Comparison of ENCODE assay signal across 7 mouse cellular contexts in the genomic region with DNA sequence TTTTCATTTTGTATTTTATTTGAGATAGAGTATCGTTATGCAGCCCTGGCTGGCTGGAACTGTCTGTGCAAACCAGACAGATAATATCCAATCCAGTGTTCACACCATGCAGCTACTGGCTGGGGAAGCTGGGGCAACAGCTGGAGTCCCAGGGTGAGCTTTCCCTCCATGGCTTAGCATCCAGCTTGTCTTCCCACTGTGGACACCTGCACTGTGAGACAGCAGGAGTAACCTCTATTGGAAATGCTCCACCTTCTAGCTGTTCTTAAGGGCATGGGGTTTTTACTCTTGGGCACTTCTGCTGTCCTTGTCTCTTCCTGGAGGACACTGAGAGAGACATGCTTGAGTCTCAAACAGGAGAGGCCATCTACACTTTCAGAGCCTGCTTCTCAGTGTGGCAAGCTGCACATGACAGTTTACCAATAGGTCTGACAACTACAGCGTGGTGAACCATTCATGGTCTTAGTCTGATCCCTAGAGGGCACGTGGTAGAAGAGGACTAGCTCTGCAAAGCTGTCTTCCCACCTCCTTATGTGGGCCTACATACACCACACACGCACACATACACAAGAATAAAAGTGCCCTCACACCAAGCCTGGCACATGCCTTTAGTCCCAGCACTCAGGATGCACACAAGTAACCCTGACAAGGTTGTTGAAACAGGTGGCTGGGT. TPM values are rescaled to one million over a fixed set of nuclear protein-coding genes. Genes with fewer than 3 reads are reported as not detected.
DNase-seq lines count a peak whose midpoint lies in the region; ATAC-seq and TF ChIP-seq lines count a peak whose summit lies in the region.

No protein-coding gene starts in this region.

- 0 out of 2 replicates have a peak, but pooled peaks have one; percentile 6 for TF ChIP-seq CTCF in stomach, postnatal 0 days (IDR thresholded peaks at IDR 0.05; ENCODE audit: low read depth)

- peak overlapping the region; percentile 46 for H3K4me2 ChIP-seq in forebrain, embryonic 11.5 days (ENCODE audit: low read depth, low read length, severe bottlenecking)
- peak overlapping the region; percentile 61 for H3K4me2 ChIP-seq in limb, embryonic 14.5 days (replicated peaks; ENCODE audit: low read depth, low read length, severe bottlenecking)
- peak overlapping the region; percentile 58 for H3K4me2 ChIP-seq in stomach, postnatal 0 days (replicated peaks; ENCODE audit: low read depth)

- H3K4me1 ChIP-seq in megakaryocyte, embryonic 14.5 days: peaks cover 29% of the 10 kb centered on the region
- H3K4me1 ChIP-seq in forebrain, embryonic 11.5 days (replicated peaks; ENCODE audit: control insufficient read depth, insufficient read depth, low read length): peaks cover 7% of the 10 kb centered on the region; the same call in 1 of the 2 replicates
- H3K4me1 ChIP-seq in limb, embryonic 14.5 days (ENCODE audit: control insufficient read depth, insufficient read depth, low read length): peaks cover 6% of the 10 kb centered on the region; the same call in 1 of the 2 replicates
- no peaks in the 10 kb centered on the region for H3K4me1 ChIP-seq in stomach, postnatal 0 days (replicated peaks; ENCODE audit: control insufficient read depth, insufficient read depth)

- DNase-seq in forebrain, embryonic 11.5 days (ENCODE audit: low spot score): no peak
- DNase-seq in limb, embryonic 14.5 days (ENCODE audit: low spot score): no peak
- DNase-seq in stomach, postnatal 0 days (ENCODE audit: low spot score): no peak
- DNase-seq in adrenal gland, adult (ENCODE audit: inconsistent age in 2 of 2, low spot score in 1 of 2): no peak
- no peak for DNase-seq in layer of hippocampus, adult 8-10 months (ENCODE audit: low spot score in 2 of 2)

- H3K4me3 ChIP-seq in megakaryocyte, embryonic 14.5 days (replicated peaks): peak overlapping the region; percentile 98
- peak overlapping the region; percentile 84 for H3K4me3 ChIP-seq in forebrain, embryonic 11.5 days (ENCODE audit: low read depth, low read length)
- peak overlapping the region; percentile 85 for H3K4me3 ChIP-seq in limb, embryonic 14.5 days (replicated peaks; ENCODE audit: low read length)
- peak overlapping the region; percentile 86 for H3K4me3 ChIP-seq in stomach, postnatal 0 days (ENCODE audit: low read depth, low read length)

- H3K27me3 ChIP-seq in megakaryocyte, embryonic 14.5 days (replicated peaks): no peaks in the 10 kb centered on the region
- no peaks in the 10 kb centered on the region for H3K27me3 ChIP-seq in forebrain, embryonic 11.5 days (ENCODE audit: control insufficient read depth, insufficient read depth, low read length)
- H3K27me3 ChIP-seq in limb, embryonic 14.5 days (ENCODE audit: control insufficient read depth, insufficient read depth, low read length): no peaks in the 10 kb centered on the region
- H3K27me3 ChIP-seq in stomach, postnatal 0 days (ENCODE audit: control insufficient read depth, insufficient read depth, low read length): no peaks in the 10 kb centered on the region

- ATAC-seq in megakaryocyte, adult 5-6 weeks (ENCODE audit: poor library complexity, severe bottlenecking): no peak
- ATAC-seq in forebrain, embryonic 11.5 days (replicated peaks; ENCODE audit: low FRiP score): peak; percentile 6; the same call in 1 of the 2 replicates
- no peak for ATAC-seq in limb, embryonic 14.5 days (ENCODE audit: low FRiP score, low read depth)
- no peak; the same call in 1 of the 2 replicates for ATAC-seq in stomach, postnatal 0 days (ENCODE audit: low FRiP score, low TSS enrichment)

- no peak for TF ChIP-seq EP300 in stomach, postnatal 0 days (optimal IDR thresholded peaks at IDR 0.05)

- TF ChIP-seq POLR2A in limb, embryonic 14.5 days (IDR thresholded peaks at IDR 0.05; ENCODE audit: borderline replicate concordance, extremely low read depth, insufficient read depth, insufficient read length): no peak

- WGBS in forebrain, embryonic 11.5 days: 66% methylated on average over 4 of the region's 4 CpGs
- WGBS in limb, embryonic 14.5 days: 68% methylated on average over 4 of the region's 4 CpGs
- 58% methylated on average over 4 of the region's 4 CpGs for WGBS in stomach, postnatal 0 days

- H3K9me3 ChIP-seq in megakaryocyte, embryonic 14.5 days: no peaks in the 10 kb centered on the region
- no peaks in the 10 kb centered on the region for H3K9me3 ChIP-seq in forebrain, embryonic 11.5 days (ENCODE audit: control insufficient read depth, low read length)
- no peaks in the 10 kb centered on the region for H3K9me3 ChIP-seq in limb, embryonic 14.5 days (ENCODE audit: control insufficient read depth, low read length)
- H3K9me3 ChIP-seq in stomach, postnatal 0 days (ENCODE audit: control insufficient read depth, low read length): no peaks in the 10 kb centered on the region

- no peak overlapping the region for H3K27ac ChIP-seq in forebrain, embryonic 11.5 days (ENCODE audit: low read depth, low read length)
- 0 out of 2 replicates have a peak overlapping the region, but pooled peaks have one; percentile 98 for H3K27ac ChIP-seq in limb, embryonic 14.5 days (replicated peaks; ENCODE audit: low read depth, low read length)
- peak overlapping the region; percentile 99 for H3K27ac ChIP-seq in stomach, postnatal 0 days (replicated peaks)

- H3K9ac ChIP-seq in forebrain, embryonic 11.5 days (ENCODE audit: low read length): no peak overlapping the region
- 0 out of 2 replicates have a peak overlapping the region, but pooled peaks have one; percentile 16 for H3K9ac ChIP-seq in limb, embryonic 14.5 days (ENCODE audit: low read depth, low read length, severe bottlenecking)
- peak overlapping the region; percentile 47 for H3K9ac ChIP-seq in stomach, postnatal 0 days (ENCODE audit: low read length)

- H3K36me3 ChIP-seq in megakaryocyte, embryonic 14.5 days (replicated peaks; ENCODE audit: low read length): peaks cover 69% of the 10 kb centered on the region
- H3K36me3 ChIP-seq in forebrain, embryonic 11.5 days (ENCODE audit: control insufficient read depth, insufficient read depth, low read length): peaks cover 6% of the 10 kb centered on the region
- H3K36me3 ChIP-seq in limb, embryonic 14.5 days (ENCODE audit: control insufficient read depth, insufficient read depth, low read length): peaks cover 34% of the 10 kb centered on the region
- peaks cover 16% of the 10 kb centered on the region for H3K36me3 ChIP-seq in stomach, postnatal 0 days (ENCODE audit: control insufficient read depth, insufficient read depth, low read length)

RNA-seq across cellular contexts. Expression of a gene that starts 1.0 kb away (rescaled TPM):
- not detected in 2 replicates for polyA plus RNA-seq in megakaryocyte, embryonic 14.5 days (2012; ENCODE audit: insufficient read depth, low replicate concordance)
- not detected in 2 replicates for total RNA-seq in megakaryocyte, adult 5-6 weeks (2015)
- total RNA-seq in megakaryocyte, adult 5-6 weeks (2017): not detected in 2 replicates
- polyA plus RNA-seq in forebrain, embryonic 11.5 days (2014; fragmentation: Nextera tagmentation; extraction: Ambion mirVana): not detected in 2 replicates
- polyA plus RNA-seq in limb, embryonic 14.5 days (2012; rRNA removed): 0.28 TPM in 1 of 2 replicates, not detected in the other
- not detected in 2 replicates for polyA plus RNA-seq in limb, embryonic 14.5 days (2014; fragmentation: Nextera tagmentation; extraction: Ambion mirVana)
- not detected in 2 replicates for polyA plus RNA-seq in stomach, postnatal 0 days (2015; fragmentation: Nextera tagmentation; extraction: Ambion mirVana)
- total RNA-seq in layer of hippocampus, adult 8-10 months (2022): not detected

RNA-seq across cellular contexts. Expression of a gene that starts 1.2 kb away (rescaled TPM):
- 10.8 and 17.6 TPM in 2 replicates for polyA plus RNA-seq in megakaryocyte, embryonic 14.5 days (2012; ENCODE audit: insufficient read depth, low replicate concordance)
- total RNA-seq in megakaryocyte, adult 5-6 weeks (2015): 4.4 and 6.1 TPM in 2 replicates
- total RNA-seq in megakaryocyte, adult 5-6 weeks (2017): 6.2 and 8.6 TPM in 2 replicates
- polyA plus RNA-seq in forebrain, embryonic 11.5 days (2014; fragmentation: Nextera tagmentation; extraction: Ambion mirVana): 10.9 and 11.8 TPM in 2 replicates
- 31.2 and 33.7 TPM in 2 replicates for polyA plus RNA-seq in limb, embryonic 14.5 days (2012; rRNA removed)
- 8.1 and 8.7 TPM in 2 replicates for polyA plus RNA-seq in limb, embryonic 14.5 days (2014; fragmentation: Nextera tagmentation; extraction: Ambion mirVana)
- 4.4 and 5.5 TPM in 2 replicates for polyA plus RNA-seq in stomach, postnatal 0 days (2015; fragmentation: Nextera tagmentation; extraction: Ambion mirVana)
- 10 to 100 TPM; 22.9 to 26.6 (median 23.9) TPM for total RNA-seq in layer of hippocampus, adult 8-10 months (2022)

RNA-seq across cellular contexts. Expression of a gene that starts 15.2 kb away (rescaled TPM):
- polyA plus RNA-seq in megakaryocyte, embryonic 14.5 days (2012; ENCODE audit: insufficient read depth, low replicate concordance): 7.2 and 16.8 TPM in 2 replicates
- total RNA-seq in megakaryocyte, adult 5-6 weeks (2015): 3.9 and 5.0 TPM in 2 replicates
- total RNA-seq in megakaryocyte, adult 5-6 weeks (2017): 10.8 and 11.1 TPM in 2 replicates
- polyA plus RNA-seq in forebrain, embryonic 11.5 days (2014; fragmentation: Nextera tagmentation; extraction: Ambion mirVana): 34.6 and 39.6 TPM in 2 replicates
- polyA plus RNA-seq in limb, embryonic 14.5 days (2012; rRNA removed): 36.3 and 37.5 TPM in 2 replicates
- 30.6 and 32.9 TPM in 2 replicates for polyA plus RNA-seq in limb, embryonic 14.5 days (2014; fragmentation: Nextera tagmentation; extraction: Ambion mirVana)
- 31.7 and 33.1 TPM in 2 replicates for polyA plus RNA-seq in stomach, postnatal 0 days (2015; fragmentation: Nextera tagmentation; extraction: Ambion mirVana)
- total RNA-seq in layer of hippocampus, adult 8-10 months (2022): 10 to 100 TPM; 43.7 to 51.6 (median 45.7) TPM

RNA-seq across cellular contexts. Expression of a gene that starts 18.2 kb away (rescaled TPM):
- polyA plus RNA-seq in megakaryocyte, embryonic 14.5 days (2012; ENCODE audit: insufficient read depth, low replicate concordance): 0.21 TPM in 1 of 2 replicates, not detected in the other
- not detected in 2 replicates for total RNA-seq in megakaryocyte, adult 5-6 weeks (2015)
- total RNA-seq in megakaryocyte, adult 5-6 weeks (2017): not detected in 2 replicates
- 53.5 and 60.0 TPM in 2 replicates for polyA plus RNA-seq in forebrain, embryonic 11.5 days (2014; fragmentation: Nextera tagmentation; extraction: Ambion mirVana)
- 0.56 and 0.67 TPM in 2 replicates for polyA plus RNA-seq in limb, embryonic 14.5 days (2012; rRNA removed)
- not detected in 2 replicates for polyA plus RNA-seq in limb, embryonic 14.5 days (2014; fragmentation: Nextera tagmentation; extraction: Ambion mirVana)
- polyA plus RNA-seq in stomach, postnatal 0 days (2015; fragmentation: Nextera tagmentation; extraction: Ambion mirVana): 0.73 and 1.1 TPM in 2 replicates
- 100 to 1,000 TPM; 126 to 166 (median 145) TPM for total RNA-seq in layer of hippocampus, adult 8-10 months (2022)

RNA-seq across cellular contexts. Expression of a gene that starts 29.0 kb away (rescaled TPM):
- polyA plus RNA-seq in megakaryocyte, embryonic 14.5 days (2012; ENCODE audit: insufficient read depth, low replicate concordance): not detected in 2 replicates
- total RNA-seq in megakaryocyte, adult 5-6 weeks (2015): not detected in 2 replicates
- total RNA-seq in megakaryocyte, adult 5-6 weeks (2017): not detected in 2 replicates
- 1.00 and 1.2 TPM in 2 replicates for polyA plus RNA-seq in forebrain, embryonic 11.5 days (2014; fragmentation: Nextera tagmentation; extraction: Ambion mirVana)
- 2.3 and 3.0 TPM in 2 replicates for polyA plus RNA-seq in limb, embryonic 14.5 days (2012; rRNA removed)
- polyA plus RNA-seq in limb, embryonic 14.5 days (2014; fragmentation: Nextera tagmentation; extraction: Ambion mirVana): 3.1 and 4.4 TPM in 2 replicates
- 851 and 1,082 TPM in 2 replicates for polyA plus RNA-seq in stomach, postnatal 0 days (2015; fragmentation: Nextera tagmentation; extraction: Ambion mirVana)
- total RNA-seq in layer of hippocampus, adult 8-10 months (2022): 1 to 10 TPM in 3 of 4 experiments, under 1 TPM in 1; 0.63 to 3.0 (median 1.0) TPM
